Mouse (Mus musculus) neural tube, embryonic 11.5 days (tissue): ENCODE data around the gene Csf2. TPM values are rescaled to one million over a fixed set of nuclear protein-coding genes. Genes with fewer than 3 reads are reported as not detected.

Source experiments
- ATAC-seq: fragments of 200-750 bp; cut with Nextera tagmentation; 2 replicates; pipeline ENCODE4 v1.8.0; 2017; ENCODE audit warnings: moderate number of reproducible peaks, mild to moderate bottlenecking, moderate TSS enrichment, moderate library complexity; ENCODE audit not compliant: insufficient read depth, low FRiP score, low TSS enrichment
- DNase-seq: peaks from one replicate; pipeline ENCODE4 v3.0.0-alpha.2; 2015; ENCODE audit warnings: low spot score
- H3K27ac ChIP-seq: fragments of 300-500 bp; sonication (generic); 2 replicates; pipeline ENCODE4 v1.5.1; 2014; ENCODE audit warnings: low read depth, mild to moderate bottlenecking, low read length
- H3K27me3 ChIP-seq: fragments of 300-500 bp; sonication (generic); 2 replicates; pipeline ENCODE4 v1.6.1; 2014; ENCODE audit warnings: mild to moderate bottlenecking, low read length, mixed read lengths; ENCODE audit not compliant: control insufficient read depth, insufficient read depth
- H3K36me3 ChIP-seq: fragments of 300-500 bp; sonication (generic); 2 replicates; pipeline ENCODE4 v1.6.1; 2014; ENCODE audit warnings: mild to moderate bottlenecking, low read length, moderate library complexity, mixed read lengths; ENCODE audit not compliant: control insufficient read depth, insufficient read depth
- H3K4me1 ChIP-seq: fragments of 300-500 bp; sonication (generic); 2 replicates; pipeline ENCODE4 v1.6.1; 2014; ENCODE audit warnings: low read length, mixed read lengths; ENCODE audit not compliant: control insufficient read depth, insufficient read depth
- H3K4me2 ChIP-seq: fragments of 300-500 bp; sonication (generic); 2 replicates; pipeline ENCODE4 v1.6.1; 2014; ENCODE audit warnings: low read depth, mild to moderate bottlenecking, moderate library complexity
- H3K4me3 ChIP-seq: fragments of 300-500 bp; sonication (generic); 2 replicates; pipeline ENCODE4 v1.5.1; 2014; ENCODE audit warnings: low read depth, low read length
- H3K9ac ChIP-seq: fragments of 300-500 bp; sonication (generic); 2 replicates; pipeline ENCODE4 v1.6.1; 2014; ENCODE audit warnings: mild to moderate bottlenecking, low read length
- H3K9me3 ChIP-seq: fragments of 300-500 bp; sonication (generic); 2 replicates; pipeline ENCODE4 v1.6.1; 2016; ENCODE audit warnings: low read length; ENCODE audit not compliant: control insufficient read depth
- WGBS: fragments of 180-500 bp; shearing (Covaris S2); extraction: QIAGEN DNeasy Blood & Tissue Kit; methylation state at CpG from one replicate; pipeline ENCODE4 v1.1.7; 2014; 5-methylcytosine and 5-hydroxymethylcytosine counted together
- polyA plus RNA-seq: library from polyadenylated mRNA; unstranded; fragments of >200 nt; fragmentation: Nextera tagmentation; extraction: Ambion mirVana; gene quantifications from 2 replicates; pipeline ENCODE4 v1.2.1, GENCODE M21; 2014

Csf2 gene
- polyA plus RNA-seq, 1 experiment from 2014 or later = not detected

GRCm38 (mm10) chr11:54219903-54220740 is 29.3 kb downstream of the Csf2 start:
- H3K36me3 ChIP-seq = no peaks in the 10 kb centered on the region
- WGBS = 59% methylated on average over 6 of the region's 6 CpGs
- no peaks in the 10 kb centered on the region for H3K9me3 ChIP-seq
- H3K9ac ChIP-seq = no peak overlapping the region
- H3K27ac ChIP-seq = no peak overlapping the region
- no peak for ATAC-seq
- H3K4me3 ChIP-seq = no peak overlapping the region
- H3K4me1 ChIP-seq = no peaks in the 10 kb centered on the region
- H3K27me3 ChIP-seq = no peaks in the 10 kb centered on the region
- DNase-seq = no peak
- no peak overlapping the region for H3K4me2 ChIP-seq

- Histone ChIP-seq H3K27me3 (no peaks in the 10 kb centered on the region), H3K36me3 (no peaks in the 10 kb centered on the region), H3K27ac (no peak overlapping the region), H3K4me1 (no peaks in the 10 kb centered on the region), H3K9me3 (no peaks in the 10 kb centered on the region), H3K4me2 (no peak overlapping the region), H3K4me3 (no peak overlapping the region), H3K9ac (no peak overlapping the region)
- 77% methylated on average over 1 of the region's 1 CpGs for WGBS
- DNase-seq (no peak), ATAC-seq (no peak)
Observed at GRCm38 (mm10) chr11:54219191-54219590, 30.3 kb downstream of the Csf2 start.

- no peak overlapping the region for H3K9ac ChIP-seq
- 74% methylated on average over 7 of the region's 7 CpGs for WGBS
- DNase-seq = no peak
- no peak for ATAC-seq
- no peaks in the 10 kb centered on the region for H3K36me3 ChIP-seq
- no peak overlapping the region for H3K27ac ChIP-seq
- H3K4me2 ChIP-seq = no peak overlapping the region
- H3K27me3 ChIP-seq = no peaks in the 10 kb centered on the region
- no peak overlapping the region for H3K4me3 ChIP-seq
- no peaks in the 10 kb centered on the region for H3K4me1 ChIP-seq
- H3K9me3 ChIP-seq = no peaks in the 10 kb centered on the region
Observed at GRCm38 (mm10) chr11:54217384-54217783, 32.1 kb downstream of the Csf2 start.

- Histone ChIP-seq H3K4me3 (no peak overlapping the region), H3K36me3 (no peaks in the 10 kb centered on the region), H3K4me1 (no peaks in the 10 kb centered on the region), H3K9me3 (no peaks in the 10 kb centered on the region), H3K4me2 (no peak overlapping the region), H3K9ac (no peak overlapping the region), H3K27ac (no peak overlapping the region), H3K27me3 (no peaks in the 10 kb centered on the region)
- 79% methylated on average over 6 of the region's 6 CpGs for WGBS
- ATAC-seq (no peak), DNase-seq (no peak)
Observed at GRCm38 (mm10) chr11:54216091-54216490, 33.4 kb downstream of the Csf2 start.

- Histone ChIP-seq H3K36me3 (no peaks in the 10 kb centered on the region), H3K27ac (no peak overlapping the region), H3K9me3 (no peaks in the 10 kb centered on the region), H3K4me3 (no peak overlapping the region), H3K4me1 (no peaks in the 10 kb centered on the region), H3K27me3 (no peaks in the 10 kb centered on the region), H3K4me2 (no peak overlapping the region), H3K9ac (no peak overlapping the region)
- no peak for DNase-seq
- 91% methylated on average over 9 of the region's 9 CpGs for WGBS
- no peak for ATAC-seq
Observed at GRCm38 (mm10) chr11:54214499-54215443, 34.7 kb downstream of the Csf2 start.

- no peak overlapping the region for H3K4me3 ChIP-seq
- ATAC-seq = no peak
- H3K4me1 ChIP-seq = no peaks in the 10 kb centered on the region
- no peaks in the 10 kb centered on the region for H3K9me3 ChIP-seq
- no peak for DNase-seq
- no peak overlapping the region; the same call in 1 of the 2 replicates for H3K9ac ChIP-seq
- 83% methylated on average over 5 of the region's 5 CpGs for WGBS
- no peak overlapping the region for H3K27ac ChIP-seq
- H3K4me2 ChIP-seq = no peak overlapping the region
- H3K27me3 ChIP-seq = no peaks in the 10 kb centered on the region
- no peaks in the 10 kb centered on the region for H3K36me3 ChIP-seq
Observed at GRCm38 (mm10) chr11:54213631-54214030, 35.8 kb downstream of the Csf2 start.

- no peak overlapping the region for H3K4me3 ChIP-seq
- no peaks in the 10 kb centered on the region for H3K9me3 ChIP-seq
- DNase-seq (no peak), ATAC-seq (no peak)
- no peak overlapping the region for H3K9ac ChIP-seq
- no peak overlapping the region for H3K27ac ChIP-seq
- no peaks in the 10 kb centered on the region for H3K36me3 ChIP-seq
- no peaks in the 10 kb centered on the region for H3K4me1 ChIP-seq
- H3K4me2 ChIP-seq = no peak overlapping the region
- no peaks in the 10 kb centered on the region for H3K27me3 ChIP-seq
- WGBS = 86% methylated on average over 5 of the region's 5 CpGs
Observed at GRCm38 (mm10) chr11:54206993-54207392, 42.5 kb downstream of the Csf2 start.

GRCm38 (mm10) chr11:54205366-54205765 is 44.1 kb downstream of the Csf2 start:
- no peak for ATAC-seq
- H3K27ac ChIP-seq = no peak overlapping the region
- DNase-seq = no peak
- H3K4me3 ChIP-seq = no peak overlapping the region
- no peak overlapping the region for H3K9ac ChIP-seq
- H3K36me3 ChIP-seq = no peaks in the 10 kb centered on the region
- no peaks in the 10 kb centered on the region for H3K4me1 ChIP-seq
- H3K4me2 ChIP-seq = no peak overlapping the region
- no peaks in the 10 kb centered on the region for H3K9me3 ChIP-seq
- 85% methylated on average over 6 of the region's 6 CpGs for WGBS
- no peaks in the 10 kb centered on the region for H3K27me3 ChIP-seq
